Mouse (Mus musculus) regulatory T cell (primary cell): Measurements from ENCODE around the gene Rpusd3.

Experiments
- in situ Hi-C: fragments of 300-600 bp; cut with MboI, MseI; formaldehyde crosslinking; loops from one replicate; pipeline ENCODE4 v1.15.1; 2025; ENCODE audit warnings: high pct_unique_total_duplicates

Rpusd3 gene

GRCm38 (mm10) chr6:113419199-113419587 is at the start of gene Rpusd3:
Gene Rpusd3, minus strand, starts transcription at chr6:113419340.
- in situ Hi-C loops, result no loop called here

- in situ Hi-C loops, result no loop called here
Measured at GRCm38 (mm10) chr6:113468512-113468911, 49.4 kb upstream of the Rpusd3 start.

- in situ Hi-C loops, result no loop called here
Measured at GRCm38 (mm10) chr6:113465602-113466001, 46.5 kb upstream of the Rpusd3 start.

GRCm38 (mm10) chr6:113464040-113464439 is 44.9 kb upstream of the Rpusd3 start:
- in situ Hi-C loops, result no loop called here

GRCm38 (mm10) chr6:113458635-113459034 is 39.5 kb upstream of the Rpusd3 start:
- in situ Hi-C loops, result no loop called here

GRCm38 (mm10) chr6:113457952-113458534 is 38.9 kb upstream of the Rpusd3 start, which contains the start of gene Il17re:
Gene Il17re, plus strand, starts transcription at chr6:113458484.
- in situ Hi-C loops, result no loop called here

GRCm38 (mm10) chr6:113455007-113455406 is 35.9 kb upstream of the Rpusd3 start:
- in situ Hi-C loops, result no loop called here

GRCm38 (mm10) chr6:113451839-113452238 is 32.7 kb upstream of the Rpusd3 start:
- in situ Hi-C loops, result no loop called here

- in situ Hi-C loops, result loop anchor here (5.0 kb wide), 1 partner anchor 45 kb away; no protein-coding TSS in a partner anchor
Measured at GRCm38 (mm10) chr6:113447639-113448038, 28.5 kb upstream of the Rpusd3 start.

- in situ Hi-C loops, result no loop called here
Measured at GRCm38 (mm10) chr6:113444207-113444965, 25.2 kb upstream of the Rpusd3 start.

- in situ Hi-C loops, result no loop called here
Measured at GRCm38 (mm10) chr6:113443091-113443490, 24.0 kb upstream of the Rpusd3 start.

GRCm38 (mm10) chr6:113442442-113443090 is 23.4 kb upstream of the Rpusd3 start, which contains the start of gene Jagn1:
Gene Jagn1, plus strand, starts transcription at chr6:113442569.
- in situ Hi-C loops, result no loop called here

- in situ Hi-C loops, result no loop called here
Measured at GRCm38 (mm10) chr6:113442087-113442441, 22.9 kb upstream of the Rpusd3 start.

- in situ Hi-C loops, result no loop called here
Measured at GRCm38 (mm10) chr6:113441147-113441680, 22.1 kb upstream of the Rpusd3 start.

GRCm38 (mm10) chr6:113440686-113441085 is 21.5 kb upstream of the Rpusd3 start:
- in situ Hi-C loops, result no loop called here

- in situ Hi-C loops, result no loop called here
Measured at GRCm38 (mm10) chr6:113438721-113439430, 19.7 kb upstream of the Rpusd3 start.

GRCm38 (mm10) chr6:113437135-113437534 is 18.0 kb upstream of the Rpusd3 start:
- in situ Hi-C loops, result no loop called here

- in situ Hi-C loops, result no loop called here
Measured at GRCm38 (mm10) chr6:113435664-113436205, 16.6 kb upstream of the Rpusd3 start, which contains the start of gene Cidec. Gene Cidec, minus strand, starts transcription at chr6:113435760.

GRCm38 (mm10) chr6:113434691-113435090 is 15.6 kb upstream of the Rpusd3 start:
- in situ Hi-C loops, result no loop called here

GRCm38 (mm10) chr6:113433661-113434060 is 14.5 kb upstream of the Rpusd3 start:
- in situ Hi-C loops, result no loop called here

GRCm38 (mm10) chr6:113431801-113432200 is 12.7 kb upstream of the Rpusd3 start:
- in situ Hi-C loops, result no loop called here
